Mouse (Mus musculus) bone marrow, adult 2 months (tissue): Measurements from ENCODE around the gene Rbpj.

ENCODE experiments used
- CTCF ChIP-seq: fragments of 200-500 bp; IDR thresholded peaks from 2 replicates; pipeline ENCODE4 v1.5.1; 2011; ENCODE audit warnings: low read length, control low read depth; ENCODE audit not compliant: control insufficient read depth, insufficient read depth
- POLR2A ChIP-seq: fragments of 200-500 bp; IDR thresholded peaks from 2 replicates; pipeline ENCODE4 v1.6.1; 2011; ENCODE audit warnings: low read depth, mild to moderate bottlenecking, control low read depth, low read length, borderline replicate concordance; ENCODE audit not compliant: control insufficient read depth

GRCm38 (mm10) chr5:53637206-53637605 lies 171.3 kb downstream of the Rbpj start:
- TF ChIP-seq CTCF (no peak), POLR2A (no peak)
